Mouse (Mus musculus) skeletal muscle tissue, adult 2 months (tissue): ENCODE measurements at regions not wholly inside any gene's neighbourhood (a gene's known extent, or its start where the extent isn't known, plus 50 kb on each side); places are given as distances from the start of the nearest gene placed in this dataset.

Source experiments
- DNase-seq: peaks from one replicate; pipeline ENCODE4 v3.0.0-alpha.2; 2012; ENCODE audit warnings: low read depth, low spot score

GRCm38 (mm10) chr1:55807028-55807427, 401.3 kb downstream of the Plcl1 start:
- DNase-seq: peak; percentile 6

- peak; percentile 45 for DNase-seq
These were observed 403.2 kb downstream of the Plcl1 start for GRCm38 (mm10) chr1:55808724-55809519.

- DNase-seq: no peak
These were observed 406.8 kb downstream of the Plcl1 start for GRCm38 (mm10) chr1:55812486-55812885.

- no peak for DNase-seq
These were observed 415.3 kb downstream of the Plcl1 start for GRCm38 (mm10) chr1:55820866-55821500.

GRCm38 (mm10) chr1:55822599-55822998, 416.9 kb downstream of the Plcl1 start:
- no peak for DNase-seq

GRCm38 (mm10) chr1:55827191-55827590, 421.5 kb downstream of the Plcl1 start:
- no peak for DNase-seq

GRCm38 (mm10) chr1:55835281-55835680, 429.6 kb downstream of the Plcl1 start:
- no peak for DNase-seq

GRCm38 (mm10) chr1:55836750-55837149, 431.0 kb downstream of the Plcl1 start:
- DNase-seq: no peak

GRCm38 (mm10) chr1:55837366-55837765, 431.6 kb downstream of the Plcl1 start:
- no peak for DNase-seq

GRCm38 (mm10) chr1:55838168-55838567, 432.4 kb downstream of the Plcl1 start:
- DNase-seq: peak; percentile 39

- no peak for DNase-seq
These were observed 443.1 kb downstream of the Plcl1 start for GRCm38 (mm10) chr1:55848806-55849205.

GRCm38 (mm10) chr1:55852354-55852753, 446.6 kb downstream of the Plcl1 start:
- DNase-seq: no peak

GRCm38 (mm10) chr1:55859113-55859512, 453.4 kb downstream of the Plcl1 start:
- DNase-seq: no peak

- no peak for DNase-seq
These were observed 457.4 kb downstream of the Plcl1 start for GRCm38 (mm10) chr1:55863113-55863512.

- DNase-seq: peak; percentile 4
These were observed 459.6 kb downstream of the Plcl1 start for GRCm38 (mm10) chr1:55865274-55865673.

GRCm38 (mm10) chr1:55866677-55867076, 461.0 kb downstream of the Plcl1 start:
- DNase-seq: no peak

- no peak for DNase-seq
These were observed 467.9 kb downstream of the Plcl1 start for GRCm38 (mm10) chr1:55873583-55873982.

GRCm38 (mm10) chr1:55874143-55874867, 468.6 kb downstream of the Plcl1 start:
- peak; percentile 58 for DNase-seq

- no peak for DNase-seq
These were observed 469.1 kb downstream of the Plcl1 start for GRCm38 (mm10) chr1:55874868-55875144.

GRCm38 (mm10) chr1:55884576-55884975, 478.9 kb downstream of the Plcl1 start:
- no peak for DNase-seq

GRCm38 (mm10) chr1:55886383-55887070, 480.8 kb downstream of the Plcl1 start:
- DNase-seq: no peak

- no peak for DNase-seq
These were observed 481.7 kb downstream of the Plcl1 start for GRCm38 (mm10) chr1:55887386-55887785.
